Mouse (Mus musculus): ENCODE results near the gene Aldh1l1. TPM values are rescaled to one million over a fixed set of nuclear protein-coding genes. Genes with fewer than 3 reads are reported as not detected.
"Not testable (repeated sequence)": the region's sequence is repeated elsewhere in the genome, so short reads cannot be mapped to it uniquely, and the experiment has no call there.

Aldh1l1 gene
- polyA plus RNA-seq, 1 experiment from 2014 or later, result 4.1 TPM

DNA sequence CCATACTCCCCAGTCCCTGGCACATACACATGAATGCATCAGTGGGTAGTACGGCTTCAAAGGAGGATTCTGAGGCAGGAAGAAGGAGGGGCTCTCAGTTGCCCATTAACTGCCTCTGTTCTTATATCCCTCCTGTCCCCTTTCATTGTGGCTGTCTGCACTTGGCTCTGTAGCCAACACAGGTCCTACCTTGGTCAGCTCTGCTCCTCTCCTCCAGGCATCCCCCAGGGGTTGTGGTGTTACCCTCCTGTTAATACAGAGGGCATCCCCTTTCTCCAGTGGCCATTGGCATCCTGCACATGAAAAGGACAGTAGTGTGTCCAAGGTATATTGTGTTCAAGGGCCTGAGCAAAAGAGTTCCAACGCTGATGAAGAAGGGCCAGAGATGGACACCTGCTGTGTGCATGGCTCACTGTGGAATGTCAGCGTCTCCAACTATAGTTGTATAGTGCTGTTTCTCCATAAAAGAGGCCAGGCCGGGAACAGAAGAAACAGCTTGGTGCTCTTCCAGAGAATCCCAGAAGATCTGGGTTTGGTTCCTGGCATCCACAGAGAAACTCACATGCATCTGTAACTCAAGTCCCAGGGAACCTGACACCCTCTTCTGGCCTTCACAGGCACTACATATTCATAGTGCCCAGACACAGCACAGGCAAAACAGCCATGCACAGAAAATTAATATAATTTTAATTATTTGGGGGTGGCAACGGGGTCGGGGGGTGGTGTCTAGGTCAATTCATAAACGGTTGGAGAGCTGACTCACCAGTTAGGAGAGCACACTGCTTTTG is 139.2 kb downstream of the Aldh1l1 start:
- H3K27me3 ChIP-seq (ENCODE audit: control insufficient read depth, insufficient read depth, low read length), result no peaks in the 10 kb centered on the region
- peaks cover 3% of the 10 kb centered on the region for H3K4me1 ChIP-seq (ENCODE audit: control insufficient read depth, insufficient read depth, low read length)
- no peak for ATAC-seq (ENCODE audit: low FRiP score)
- no peak overlapping the region for H3K4me3 ChIP-seq (ENCODE audit: low read depth, low read length)
- H3K27ac ChIP-seq (ENCODE audit: low read depth, low read length), result no peak overlapping the region
- no peak overlapping the region for H3K9ac ChIP-seq (ENCODE audit: low read length)
- no peaks in the 10 kb centered on the region for H3K36me3 ChIP-seq (ENCODE audit: control insufficient read depth, insufficient read depth, low read length)
- WGBS, result 81% methylated on average over 7 of the region's 7 CpGs
- DNase-seq (ENCODE audit: low spot score, missing footprints), result no peak
- H3K4me2 ChIP-seq, result no peak overlapping the region
- no peaks in the 10 kb centered on the region for H3K9me3 ChIP-seq (ENCODE audit: control insufficient read depth, low read length)

- Histone ChIP-seq H3K9ac (ENCODE audit: low read length) (no peak overlapping the region), H3K4me3 (ENCODE audit: low read depth, low read length) (no peak overlapping the region), H3K36me3 (ENCODE audit: control insufficient read depth, insufficient read depth, low read length) (no peaks in the 10 kb centered on the region), H3K27ac (ENCODE audit: low read depth, low read length) (no peak overlapping the region), H3K4me1 (ENCODE audit: control insufficient read depth, insufficient read depth, low read length) (no peaks in the 10 kb centered on the region), H3K4me2 (no peak overlapping the region), H3K9me3 (ENCODE audit: control insufficient read depth, low read length) (no peaks in the 10 kb centered on the region), H3K27me3 (ENCODE audit: control insufficient read depth, insufficient read depth, low read length) (no peaks in the 10 kb centered on the region)
- peak; percentile 39 for DNase-seq (ENCODE audit: low spot score, missing footprints)
- 86% methylated on average over 4 of the region's 4 CpGs for WGBS
- ATAC-seq (ENCODE audit: low FRiP score), result no peak
Measured at GRCm38 (mm10) chr6:90627556-90627955, 141.3 kb downstream of the Aldh1l1 start.

DNA sequence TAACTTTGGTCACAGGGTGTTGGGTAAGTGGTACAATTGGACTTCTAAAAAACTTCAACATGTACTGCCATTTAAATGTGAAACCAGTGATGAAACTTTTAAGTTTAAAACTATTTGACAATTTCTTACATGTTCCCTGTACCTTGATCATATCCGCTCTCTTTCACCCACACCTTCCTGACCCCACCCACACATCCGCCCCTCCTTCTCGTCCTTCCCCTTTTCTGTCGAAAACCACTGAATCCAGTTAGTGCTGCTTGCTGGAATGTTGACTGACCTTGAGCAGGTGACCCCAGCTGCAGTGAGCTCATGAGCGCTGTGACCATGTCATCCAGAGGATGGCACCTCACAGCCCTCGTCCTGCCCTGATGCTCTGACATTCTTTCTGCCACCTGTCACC is 143.3 kb downstream of the Aldh1l1 start:
- no peak overlapping the region for H3K4me3 ChIP-seq (ENCODE audit: low read depth, low read length)
- no peak overlapping the region for H3K27ac ChIP-seq (ENCODE audit: low read depth, low read length)
- 93% methylated on average over 6 of the region's 6 CpGs for WGBS
- H3K4me2 ChIP-seq, result no peak overlapping the region
- H3K36me3 ChIP-seq (ENCODE audit: control insufficient read depth, insufficient read depth, low read length), result no peaks in the 10 kb centered on the region
- H3K9ac ChIP-seq (ENCODE audit: low read length), result no peak overlapping the region
- H3K4me1 ChIP-seq (ENCODE audit: control insufficient read depth, insufficient read depth, low read length), result no peaks in the 10 kb centered on the region
- H3K9me3 ChIP-seq (ENCODE audit: control insufficient read depth, low read length), result no peaks in the 10 kb centered on the region
- H3K27me3 ChIP-seq (ENCODE audit: control insufficient read depth, insufficient read depth, low read length), result no peaks in the 10 kb centered on the region
- no peak for DNase-seq (ENCODE audit: low spot score, missing footprints)
- no peak for ATAC-seq (ENCODE audit: low FRiP score)

DNA sequence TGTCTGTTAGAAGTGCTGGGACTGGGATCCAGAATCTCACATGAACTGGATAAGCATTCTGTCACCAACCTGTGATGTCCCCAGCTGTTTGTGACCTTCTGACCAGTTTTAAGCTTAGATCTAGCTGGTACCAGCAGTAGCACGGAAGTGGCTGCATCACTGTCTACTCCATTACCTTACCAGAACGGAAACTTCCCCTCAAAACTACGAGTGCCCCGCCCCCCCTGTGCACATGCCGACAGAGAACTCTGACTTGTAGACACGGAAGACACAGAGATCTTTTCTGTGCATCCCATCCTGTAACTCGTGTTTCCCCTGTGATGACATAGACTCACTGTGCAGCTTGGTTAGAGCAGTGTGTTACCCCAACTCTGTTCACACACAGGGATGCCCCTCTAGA is 144.2 kb downstream of the Aldh1l1 start:
- Histone ChIP-seq H3K9me3 (ENCODE audit: control insufficient read depth, low read length) (no peaks in the 10 kb centered on the region), H3K4me3 (ENCODE audit: low read depth, low read length) (no peak overlapping the region), H3K27ac (ENCODE audit: low read depth, low read length) (no peak overlapping the region), H3K27me3 (ENCODE audit: control insufficient read depth, insufficient read depth, low read length) (no peaks in the 10 kb centered on the region), H3K36me3 (ENCODE audit: control insufficient read depth, insufficient read depth, low read length) (no peaks in the 10 kb centered on the region), H3K4me2 (no peak overlapping the region), H3K4me1 (ENCODE audit: control insufficient read depth, insufficient read depth, low read length) (no peaks in the 10 kb centered on the region), H3K9ac (ENCODE audit: low read length) (no peak overlapping the region)
- 87% methylated on average over 7 of the region's 7 CpGs for WGBS
- no peak for ATAC-seq (ENCODE audit: low FRiP score)
- no peak for DNase-seq (ENCODE audit: low spot score, missing footprints)

GRCm38 (mm10) chr6:90632526-90632925 is 146.3 kb downstream of the Aldh1l1 start:
- H3K9me3 ChIP-seq (ENCODE audit: control insufficient read depth, low read length); DNase-seq (ENCODE audit: low spot score, missing footprints); H3K9ac ChIP-seq (ENCODE audit: low read length); H3K36me3 ChIP-seq (ENCODE audit: control insufficient read depth, insufficient read depth, low read length); H3K4me2 ChIP-seq; H3K4me1 ChIP-seq (ENCODE audit: control insufficient read depth, insufficient read depth, low read length); H3K4me3 ChIP-seq (ENCODE audit: low read depth, low read length); H3K27me3 ChIP-seq (ENCODE audit: control insufficient read depth, insufficient read depth, low read length); ATAC-seq (ENCODE audit: low FRiP score); H3K27ac ChIP-seq (ENCODE audit: low read depth, low read length): not testable (repeated sequence)
- 59% methylated on average over 3 of the region's 3 CpGs for WGBS

GRCm38 (mm10) chr6:90635081-90635480 is 148.9 kb downstream of the Aldh1l1 start:
- H3K4me3 ChIP-seq (ENCODE audit: low read depth, low read length), result no peak overlapping the region
- no peaks in the 10 kb centered on the region for H3K9me3 ChIP-seq (ENCODE audit: control insufficient read depth, low read length)
- H3K9ac ChIP-seq (ENCODE audit: low read length), result no peak overlapping the region
- 40% methylated on average over 4 of the region's 4 CpGs for WGBS
- ATAC-seq (ENCODE audit: low FRiP score) (no peak), DNase-seq (ENCODE audit: low spot score, missing footprints) (no peak)
- H3K4me2 ChIP-seq, result no peak overlapping the region
- H3K27ac ChIP-seq (ENCODE audit: low read depth, low read length), result no peak overlapping the region
- no peaks in the 10 kb centered on the region for H3K36me3 ChIP-seq (ENCODE audit: control insufficient read depth, insufficient read depth, low read length)
- H3K4me1 ChIP-seq (ENCODE audit: control insufficient read depth, insufficient read depth, low read length), result no peaks in the 10 kb centered on the region
- H3K27me3 ChIP-seq (ENCODE audit: control insufficient read depth, insufficient read depth, low read length), result no peaks in the 10 kb centered on the region

- no peak overlapping the region for H3K9ac ChIP-seq (ENCODE audit: low read length)
- DNase-seq (ENCODE audit: low spot score, missing footprints) (no peak), ATAC-seq (ENCODE audit: low FRiP score) (no peak)
- no peaks in the 10 kb centered on the region for H3K4me1 ChIP-seq (ENCODE audit: control insufficient read depth, insufficient read depth, low read length)
- H3K9me3 ChIP-seq (ENCODE audit: control insufficient read depth, low read length), result no peaks in the 10 kb centered on the region
- H3K4me2 ChIP-seq, result no peak overlapping the region
- H3K27me3 ChIP-seq (ENCODE audit: control insufficient read depth, insufficient read depth, low read length), result no peaks in the 10 kb centered on the region
- H3K27ac ChIP-seq (ENCODE audit: low read depth, low read length), result no peak overlapping the region
- 66% methylated on average over 3 of the region's 3 CpGs for WGBS
- no peak overlapping the region for H3K4me3 ChIP-seq (ENCODE audit: low read depth, low read length)
- no peaks in the 10 kb centered on the region for H3K36me3 ChIP-seq (ENCODE audit: control insufficient read depth, insufficient read depth, low read length)
Measured at GRCm38 (mm10) chr6:90635611-90636010, 149.4 kb downstream of the Aldh1l1 start.

GRCm38 (mm10) chr6:90643057-90643456 is 156.8 kb downstream of the Aldh1l1 start:
- 83% methylated on average over 3 of the region's 3 CpGs for WGBS
- Histone ChIP-seq H3K4me1 (ENCODE audit: control insufficient read depth, insufficient read depth, low read length) (peaks cover 3% of the 10 kb centered on the region; the same call in 1 of the 2 replicates), H3K4me2 (no peak overlapping the region), H3K9ac (ENCODE audit: low read length) (no peak overlapping the region), H3K36me3 (ENCODE audit: control insufficient read depth, insufficient read depth, low read length) (no peaks in the 10 kb centered on the region), H3K4me3 (ENCODE audit: low read depth, low read length) (no peak overlapping the region), H3K27me3 (ENCODE audit: control insufficient read depth, insufficient read depth, low read length) (no peaks in the 10 kb centered on the region), H3K27ac (ENCODE audit: low read depth, low read length) (no peak overlapping the region), H3K9me3 (ENCODE audit: control insufficient read depth, low read length) (no peaks in the 10 kb centered on the region)
- peak; percentile 77 for DNase-seq (ENCODE audit: low spot score, missing footprints)
- no peak for ATAC-seq (ENCODE audit: low FRiP score)

DNA sequence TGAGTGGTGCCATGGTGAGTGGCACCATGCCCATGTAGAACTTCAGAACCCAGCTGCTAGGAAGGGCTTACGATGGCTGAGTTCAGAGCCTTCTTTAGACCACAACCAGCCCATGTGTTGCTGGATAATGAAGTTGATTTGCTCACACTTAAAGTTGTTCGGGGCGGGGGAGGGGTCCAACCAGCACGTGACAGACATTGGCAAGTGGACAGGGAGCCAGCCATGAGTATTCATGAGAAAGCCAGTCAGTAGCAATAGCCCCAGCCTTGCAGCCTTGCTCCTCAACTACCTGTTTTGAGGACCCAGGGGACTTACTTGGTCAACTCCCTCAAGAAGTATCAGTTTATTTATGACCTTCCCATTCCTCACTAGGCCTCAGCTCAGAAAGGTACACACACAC is 158.7 kb downstream of the Aldh1l1 start:
- Histone ChIP-seq H3K27ac (ENCODE audit: low read depth, low read length) (no peak overlapping the region), H3K9ac (ENCODE audit: low read length) (no peak overlapping the region), H3K27me3 (ENCODE audit: control insufficient read depth, insufficient read depth, low read length) (no peaks in the 10 kb centered on the region), H3K9me3 (ENCODE audit: control insufficient read depth, low read length) (no peaks in the 10 kb centered on the region), H3K4me3 (ENCODE audit: low read depth, low read length) (no peak overlapping the region), H3K4me2 (no peak overlapping the region), H3K36me3 (ENCODE audit: control insufficient read depth, insufficient read depth, low read length) (no peaks in the 10 kb centered on the region), H3K4me1 (ENCODE audit: control insufficient read depth, insufficient read depth, low read length) (peaks cover 3% of the 10 kb centered on the region; the same call in 1 of the 2 replicates)
- WGBS, result 78% methylated on average over 4 of the region's 4 CpGs
- DNase-seq (ENCODE audit: low spot score, missing footprints) (peak; percentile 26), ATAC-seq (ENCODE audit: low FRiP score) (no peak)

Data from midbrain, embryonic 11.5 days (tissue).